Mouse (Mus musculus) hindbrain, postnatal 0 days (tissue): Measurements from ENCODE around the gene Acsl5. TPM values are rescaled to one million over a fixed set of nuclear protein-coding genes. Genes with fewer than 3 reads are reported as not detected.

Experiments used
- ATAC-seq: fragments of 200-750 bp; cut with Nextera tagmentation; 2 replicates; pipeline ENCODE4 v1.8.0; 2017; ENCODE audit warnings: mild to moderate bottlenecking, moderate TSS enrichment, moderate library complexity
- DNase-seq: peaks from one replicate; pipeline ENCODE4 v3.0.0-alpha.2; 2015; ENCODE audit warnings: low spot score
- H3K27ac ChIP-seq: fragments of 300-500 bp; sonication (generic); 2 replicates; pipeline ENCODE4 v1.5.1; 2014; ENCODE audit warnings: mild to moderate bottlenecking
- H3K27me3 ChIP-seq: fragments of 300-500 bp; sonication (generic); 2 replicates; pipeline ENCODE4 v1.6.1; 2014; ENCODE audit warnings: low read length, mixed read lengths; ENCODE audit not compliant: insufficient read depth
- H3K36me3 ChIP-seq: fragments of 300-500 bp; sonication (generic); 2 replicates; pipeline ENCODE4 v1.6.1; 2014; ENCODE audit warnings: low read length, mixed read lengths; ENCODE audit not compliant: insufficient read depth
- H3K4me1 ChIP-seq: fragments of 300-500 bp; sonication (generic); 2 replicates; pipeline ENCODE4 v1.6.1; 2014; ENCODE audit warnings: antibody characterized with exemption, low read length, mixed read lengths; ENCODE audit not compliant: insufficient read depth
- H3K4me2 ChIP-seq: fragments of 300-500 bp; sonication (generic); 2 replicates; pipeline ENCODE4 v1.6.1; 2014; ENCODE audit warnings: low read depth, mild to moderate bottlenecking, low read length, moderate library complexity, mixed read lengths
- H3K4me3 ChIP-seq: fragments of 300-500 bp; sonication (generic); 2 replicates; pipeline ENCODE4 v1.5.1; 2014; ENCODE audit warnings: low read length
- H3K9ac ChIP-seq: fragments of 300-500 bp; sonication (generic); replicated peaks from 2 replicates; pipeline ENCODE4 v1.6.1; 2014; ENCODE audit warnings: mild to moderate bottlenecking, low read length, moderate library complexity, mixed read lengths
- H3K9me3 ChIP-seq: fragments of 300-500 bp; sonication (generic); 2 replicates; pipeline ENCODE4 v1.6.1; 2016; ENCODE audit warnings: low read length, mixed read lengths
- CTCF ChIP-seq: IDR thresholded peaks from 2 replicates; pipeline ENCODE4 v1.5.1; 2016; ENCODE audit warnings: antibody characterized with exemption, control low read depth, low read depth
- WGBS: fragments of 180-500 bp; shearing (Covaris S2); extraction: QIAGEN DNeasy Blood & Tissue Kit; methylation state at CpG from one replicate; pipeline ENCODE4 v1.1.7; 2014; 5-methylcytosine and 5-hydroxymethylcytosine counted together
- polyA plus RNA-seq: library from polyadenylated mRNA; unstranded; fragments of >200 nt; fragmentation: Nextera tagmentation; extraction: Ambion mirVana; gene quantifications from 2 replicates; pipeline ENCODE4 v1.2.1, GENCODE M21; 2015
- total RNA-seq: library from RNA; depleted of rRNA; stranded (reverse); fragments of >200 nt; gene quantifications from 2 replicates; pipeline ENCODE4 v1.2.3, GENCODE M21; 2014; rRNA removed

Acsl5 gene
- total and polyA plus RNA-seq, 2 experiments from 2014 or later: 13.2 to 15.6 TPM

GRCm38 (mm10) chr19:55343274-55343673 lies 91.5 kb downstream of the Acsl5 start:
- no peaks in the 10 kb centered on the region for H3K27me3 ChIP-seq
- ATAC-seq (no peak), DNase-seq (no peak)
- no peak overlapping the region for H3K4me3 ChIP-seq
- H3K9me3 ChIP-seq: no peaks in the 10 kb centered on the region
- H3K4me2 ChIP-seq: no peak overlapping the region
- H3K27ac ChIP-seq: no peak overlapping the region
- WGBS: 89% methylated on average over 9 of the region's 9 CpGs
- H3K36me3 ChIP-seq: no peaks in the 10 kb centered on the region
- no peak overlapping the region for H3K9ac ChIP-seq
- TF ChIP-seq CTCF: no peak
- no peaks in the 10 kb centered on the region for H3K4me1 ChIP-seq

Other genes with a start within 250 kb of the Acsl5 start
- 84.2 and 85.1 TPM in 2 replicates for gene Gpam, start 124.7 kb upstream of the Acsl5 start, total RNA-seq
- gene Gpam, start 124.7 kb upstream of the Acsl5 start, polyA plus RNA-seq: 20.7 and 20.9 TPM in 2 replicates
- gene Tectb, start 71.2 kb upstream of the Acsl5 start, total RNA-seq: 0.10 TPM in 1 of 2 replicates, not detected in the other
- 0.10 and 0.13 TPM in 2 replicates for gene Tectb, start 71.2 kb upstream of the Acsl5 start, polyA plus RNA-seq
- not detected in 2 replicates for gene Gucy2g, start 10.7 kb upstream of the Acsl5 start, total RNA-seq
- 0.09 and 0.10 TPM in 2 replicates for gene Gucy2g, start 10.7 kb upstream of the Acsl5 start, polyA plus RNA-seq
- 31.6 and 38.3 TPM in 2 replicates for gene Zdhhc6, start 64.1 kb downstream of the Acsl5 start, total RNA-seq
- 56.8 and 58.5 TPM in 2 replicates for gene Zdhhc6, start 64.1 kb downstream of the Acsl5 start, polyA plus RNA-seq
- 37.6 and 43.1 TPM in 2 replicates for gene Vti1a, start 64.4 kb downstream of the Acsl5 start, total RNA-seq
- 25.7 and 28.2 TPM in 2 replicates for gene Vti1a, start 64.4 kb downstream of the Acsl5 start, polyA plus RNA-seq